Mouse (Mus musculus) fibroblast of lung, adult 2 months (primary cell): Measurements from ENCODE around the gene Smad3.
A peak's percentile ranks its signal among the peaks of the same experiment; 100 is the strongest.

Experiments used
- DNase-seq: peaks from one replicate; pipeline ENCODE4 v3.0.0-alpha.2; 2011; ENCODE audit warnings: low read depth

Smad3 gene

GRCm38 (mm10) chr9:63720715-63721114, 37.1 kb downstream of the Smad3 start:
- DNase-seq, result no peak

GRCm38 (mm10) chr9:63719770-63720440, 37.9 kb downstream of the Smad3 start:
- DNase-seq, result no peak

- no peak for DNase-seq
Measured at GRCm38 (mm10) chr9:63718735-63719358, 38.9 kb downstream of the Smad3 start.

DNA sequence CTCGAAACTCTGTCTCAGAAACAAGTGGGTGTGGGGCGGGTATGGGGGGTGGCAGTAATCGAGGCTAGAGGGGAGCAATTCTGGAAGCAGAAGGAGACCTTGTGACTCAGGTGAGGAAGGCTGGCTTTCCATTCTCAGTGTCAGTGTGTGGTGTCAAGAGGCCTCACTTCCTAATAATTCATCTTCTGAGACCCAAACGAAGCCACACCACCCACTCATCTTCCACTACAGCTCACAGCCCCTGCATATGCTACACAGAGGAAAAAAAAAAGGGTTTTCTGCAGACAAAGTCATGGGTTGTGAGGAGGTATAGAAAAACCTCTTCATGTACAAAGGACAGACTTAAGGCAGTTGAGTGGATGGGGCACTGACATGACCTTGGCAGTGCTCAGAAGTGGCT, 39.6 kb downstream of the Smad3 start:
- DNase-seq, result no peak

- DNase-seq, result no peak
Measured at GRCm38 (mm10) chr9:63717474-63718005, 40.3 kb downstream of the Smad3 start.

GRCm38 (mm10) chr9:63716150-63717138, 41.4 kb downstream of the Smad3 start:
- DNase-seq, result peak; percentile 82

- no peak for DNase-seq
Measured at GRCm38 (mm10) chr9:63714572-63714971, 43.2 kb downstream of the Smad3 start.

DNA sequence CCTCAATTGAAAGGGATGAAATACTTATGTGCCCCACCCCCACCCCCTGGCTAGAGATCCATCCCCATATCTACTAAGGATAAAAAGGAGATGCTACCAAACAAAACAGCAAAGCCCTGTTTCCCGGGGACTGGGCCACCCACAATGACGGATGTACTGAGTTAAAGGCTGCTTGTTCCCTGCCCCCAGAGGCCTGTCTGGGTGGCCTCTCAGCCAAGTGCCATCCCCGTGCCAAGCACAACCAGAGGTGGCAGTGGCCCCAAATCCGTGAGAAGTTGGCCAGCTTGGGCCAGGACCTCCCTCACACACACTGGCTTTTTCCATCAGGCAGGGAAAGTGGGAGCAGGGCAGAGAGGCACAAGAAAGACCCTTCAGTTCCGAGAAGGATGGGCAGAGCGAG, 45.0 kb downstream of the Smad3 start:
- DNase-seq, result no peak

DNA sequence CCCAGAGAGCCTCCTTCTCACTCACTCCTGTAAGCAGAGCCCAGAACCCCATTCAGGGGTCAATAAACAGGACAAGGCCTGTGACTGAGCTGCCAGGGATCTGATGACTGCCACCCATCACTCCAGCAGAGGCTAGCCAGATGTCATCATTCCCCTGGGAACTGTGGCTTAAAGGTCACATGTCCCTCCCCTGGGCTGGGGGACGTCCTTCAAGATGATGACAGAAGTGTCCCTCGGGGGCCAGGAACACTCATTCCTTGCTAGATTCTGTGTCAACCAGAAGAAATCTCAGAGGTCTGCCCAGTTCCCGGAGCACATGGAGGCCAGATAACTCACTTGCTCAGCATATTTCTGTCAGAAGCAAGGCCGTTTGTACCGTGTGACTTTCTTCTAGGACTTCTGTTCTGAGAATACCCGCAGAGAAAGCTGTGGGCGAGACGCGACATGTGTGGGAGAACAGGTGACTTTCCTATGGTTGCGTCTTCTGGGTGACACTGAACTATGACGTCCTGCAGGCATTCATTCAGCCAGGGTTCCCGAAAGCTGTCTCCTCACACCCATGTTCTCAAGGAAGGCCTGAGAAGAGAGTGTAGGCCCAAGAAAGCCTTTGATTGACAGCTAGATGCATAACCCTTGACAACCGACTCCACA, 46.1 kb downstream of the Smad3 start:
- DNase-seq, result no peak

DNA sequence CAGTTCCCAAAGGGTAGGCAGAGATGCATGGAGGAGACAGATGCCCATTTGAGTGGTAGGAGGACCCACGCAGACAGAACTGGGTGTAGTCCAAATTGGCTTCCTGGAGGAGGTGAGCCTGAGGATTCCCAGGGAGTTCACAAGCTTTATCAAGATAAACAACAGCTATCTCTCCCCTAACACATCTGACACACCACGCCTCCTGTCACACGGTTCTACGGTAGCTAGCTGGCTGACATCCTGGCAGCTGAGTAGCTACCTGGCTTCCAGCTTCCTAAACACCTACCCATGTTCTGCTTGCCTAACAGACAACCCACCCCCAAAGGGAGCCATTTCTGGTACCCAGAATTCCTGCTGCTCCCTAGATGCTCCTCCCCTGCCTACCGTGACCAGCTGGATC, 47.9 kb downstream of the Smad3 start:
- no peak for DNase-seq

GRCm38 (mm10) chr9:63709266-63709665, 48.5 kb downstream of the Smad3 start:
- no peak for DNase-seq

DNA sequence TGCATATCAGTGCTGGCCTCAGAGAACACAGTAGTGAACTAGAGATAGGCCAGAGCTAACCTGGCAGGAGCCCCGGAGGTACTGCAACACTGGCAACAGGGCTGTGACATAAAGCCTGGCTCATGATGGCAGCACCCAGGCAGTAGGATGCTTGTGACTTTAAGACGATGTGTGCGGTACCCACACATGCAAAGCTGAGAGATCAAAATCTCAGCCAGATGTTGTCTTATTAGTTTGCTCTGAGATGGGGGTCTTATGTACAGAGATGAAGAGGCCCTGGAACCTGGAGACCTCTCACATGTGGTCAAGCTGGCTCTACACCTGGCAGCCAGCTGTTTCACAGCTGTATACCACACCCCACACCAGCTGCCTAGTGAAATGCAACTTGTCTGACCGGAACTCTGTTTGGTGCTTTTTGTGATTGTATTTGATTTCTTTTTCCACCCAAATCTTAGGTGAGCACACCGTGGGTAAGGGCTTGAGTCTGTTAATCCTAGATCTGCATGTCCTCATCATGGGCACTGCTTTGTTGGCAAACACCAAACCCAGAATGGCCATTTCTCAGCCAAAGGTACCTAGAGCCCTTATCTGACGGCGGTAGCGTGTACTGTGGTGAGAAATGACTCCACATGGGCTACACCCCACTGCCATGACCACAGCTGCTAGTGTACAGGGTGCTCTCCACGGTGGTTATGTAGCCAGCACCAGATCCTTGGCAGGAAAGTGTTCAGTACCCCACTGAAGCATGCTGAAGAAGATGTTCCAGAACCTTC, 49.8 kb downstream of the Smad3 start:
- no peak for DNase-seq

GRCm38 (mm10) chr9:63706152-63706733, 51.6 kb downstream of the Smad3 start:
- peak; percentile 82 for DNase-seq

GRCm38 (mm10) chr9:63704979-63705751, 52.6 kb downstream of the Smad3 start:
- no peak for DNase-seq

DNA sequence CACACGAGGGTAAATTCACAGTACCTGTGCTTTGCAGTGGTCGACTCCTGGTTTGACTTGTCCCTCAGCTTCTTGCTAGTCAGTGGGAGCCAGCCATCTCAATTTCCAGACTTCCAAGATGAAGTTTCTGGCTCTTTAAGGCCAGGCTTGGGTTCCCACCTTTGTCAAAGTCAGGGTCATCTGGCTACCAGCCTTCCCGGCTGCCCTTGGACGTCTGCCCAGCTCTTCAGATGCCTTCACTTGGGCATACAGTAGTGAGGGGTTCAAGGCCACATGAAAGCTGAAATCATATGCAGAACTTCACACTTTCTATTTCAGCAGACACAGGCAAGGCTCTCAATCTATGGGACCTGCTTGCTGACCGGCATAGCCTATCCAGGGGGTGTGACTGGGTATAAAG, 53.7 kb downstream of the Smad3 start:
- no peak for DNase-seq

DNA sequence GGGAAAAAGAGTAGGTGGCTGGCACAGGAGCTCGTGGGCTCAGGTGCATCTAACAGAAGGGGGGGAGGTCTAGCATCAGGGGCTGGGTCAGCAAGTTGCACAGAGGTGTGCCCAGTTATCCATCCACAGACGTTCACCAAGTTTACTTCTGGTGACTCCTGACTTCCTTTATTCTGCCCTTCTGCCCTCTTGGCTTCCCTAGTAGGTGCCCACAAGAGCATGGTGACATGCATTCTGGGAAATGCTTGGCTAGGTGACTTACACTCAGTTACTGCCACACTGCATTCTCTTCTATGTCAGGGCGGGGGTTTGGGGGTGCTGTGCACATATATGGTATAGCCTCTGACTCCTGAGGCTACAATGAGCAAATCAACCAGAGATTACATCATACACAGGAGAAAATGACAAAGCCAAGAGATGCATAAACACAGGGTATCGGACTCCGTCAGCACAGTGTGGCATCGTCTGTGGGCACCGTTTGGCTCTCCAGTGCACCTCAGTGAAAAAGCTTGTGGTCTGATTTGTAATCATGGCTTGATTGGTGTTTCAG, 54.5 kb downstream of the Smad3 start:
- DNase-seq, result no peak

- DNase-seq, result peak; percentile 92
Measured at GRCm38 (mm10) chr9:63702502-63703013, 55.2 kb downstream of the Smad3 start.

DNA sequence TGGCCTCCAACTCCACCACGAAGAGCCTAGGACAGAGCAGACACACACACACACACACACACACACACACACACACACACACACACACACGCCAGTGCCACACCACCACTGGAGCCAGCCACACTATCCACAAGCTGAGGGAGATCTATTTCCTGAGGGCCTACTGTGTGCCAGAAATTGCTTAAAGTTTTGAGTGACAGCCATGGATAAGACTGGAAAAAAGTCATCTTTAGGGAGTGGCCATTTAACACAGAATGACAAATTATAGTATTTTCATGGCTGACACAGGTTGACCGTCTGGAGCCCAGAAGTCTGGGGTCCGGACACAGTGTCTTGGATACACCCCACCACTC, 55.9 kb downstream of the Smad3 start:
- no peak for DNase-seq

DNA sequence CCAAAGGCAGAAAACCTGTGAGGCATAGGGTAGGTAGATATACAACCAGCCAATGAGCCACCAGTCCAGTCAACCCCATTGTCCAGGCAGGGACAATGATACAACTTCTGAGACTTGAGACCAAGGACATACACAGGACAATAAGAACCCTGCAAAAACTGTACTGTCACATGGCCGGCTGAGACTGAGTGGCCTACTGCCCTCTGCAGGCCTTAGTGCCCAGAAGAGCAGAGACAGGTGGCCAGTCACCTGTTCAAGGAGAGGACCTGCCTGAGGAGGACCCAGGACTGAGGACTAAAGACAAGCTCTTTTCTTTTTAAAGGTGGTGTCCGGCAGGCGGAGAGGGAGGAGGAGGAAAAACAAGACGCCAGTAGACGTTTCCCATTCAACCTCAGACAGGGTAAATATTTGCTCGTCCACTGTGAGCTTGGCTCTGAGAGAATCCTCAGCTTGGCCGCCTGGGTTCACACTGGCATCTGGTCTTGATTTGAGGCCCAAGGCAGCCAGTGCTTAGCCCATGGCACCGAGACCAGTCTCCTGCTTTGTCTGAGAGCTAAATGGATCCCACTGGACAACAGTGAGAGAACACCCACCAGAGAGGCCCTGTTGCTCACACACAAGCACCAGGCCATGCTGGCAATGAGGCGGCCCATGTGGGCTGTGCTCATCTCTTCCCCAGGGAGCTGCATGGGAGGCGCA, 56.4 kb downstream of the Smad3 start:
- peak; percentile 82 for DNase-seq
